Mouse (Mus musculus) hindbrain, embryonic 15.5 days (tissue): ENCODE data around the gene Pdcd6ip. TPM values are rescaled to one million over a fixed set of nuclear protein-coding genes. Genes with fewer than 3 reads are reported as not detected.
A peak's percentile ranks its signal among the peaks of the same experiment; 100 is the strongest.

Experiments
- ATAC-seq: fragments of 200-750 bp; cut with Nextera tagmentation; 2 replicates; pipeline ENCODE4 v1.8.0; 2017; ENCODE audit warnings: low read depth, moderate number of reproducible peaks, moderate TSS enrichment; ENCODE audit not compliant: low FRiP score
- H3K27ac ChIP-seq: fragments of 300-500 bp; sonication (generic); replicated peaks from 2 replicates; pipeline ENCODE4 v1.5.1; 2015; ENCODE audit warnings: mild to moderate bottlenecking, inconsistent platforms
- H3K27me3 ChIP-seq: fragments of 300-500 bp; sonication (generic); 2 replicates; pipeline ENCODE4 v1.6.1; 2015; ENCODE audit warnings: control low read depth, inconsistent platforms
- H3K36me3 ChIP-seq: fragments of 300-500 bp; sonication (generic); 2 replicates; pipeline ENCODE4 v1.6.1; 2015; ENCODE audit warnings: control low read depth, inconsistent platforms
- H3K4me1 ChIP-seq: fragments of 300-500 bp; sonication (generic); replicated peaks from 2 replicates; pipeline ENCODE4 v1.6.1; 2015; ENCODE audit warnings: control low read depth, inconsistent platforms
- H3K4me2 ChIP-seq: fragments of 300-500 bp; sonication (generic); 2 replicates; pipeline ENCODE4 v1.6.1; 2015; ENCODE audit warnings: moderate library complexity, mild to moderate bottlenecking, inconsistent platforms
- H3K4me3 ChIP-seq: fragments of 300-500 bp; sonication (generic); 2 replicates; pipeline ENCODE4 v1.5.1; 2015; ENCODE audit warnings: mild to moderate bottlenecking, inconsistent platforms
- H3K9ac ChIP-seq: fragments of 300-500 bp; sonication (generic); 2 replicates; pipeline ENCODE4 v1.6.1; 2015; ENCODE audit warnings: inconsistent platforms
- H3K9me3 ChIP-seq: fragments of 300-500 bp; sonication (generic); 2 replicates; pipeline ENCODE4 v1.6.1; 2016; ENCODE audit warnings: control low read depth, inconsistent platforms
- WGBS: fragments of 180-500 bp; shearing (Covaris S2); methylation state at CpG from one replicate; pipeline ENCODE4 v1.1.7; 2015; 5-methylcytosine and 5-hydroxymethylcytosine counted together
- polyA plus RNA-seq: library from polyadenylated mRNA; unstranded; fragments of >200 nt; fragmentation: Nextera tagmentation; extraction: Ambion mirVana; gene quantifications from 2 replicates; pipeline ENCODE4 v1.2.1, GENCODE M21; 2015

Pdcd6ip gene
- polyA plus RNA-seq, 1 experiment from 2014 or later: 39.1 TPM

GRCm38 (mm10) chr9:113643669-113644068 is 64.4 kb downstream of the Pdcd6ip start:
- Histone ChIP-seq H3K36me3 (no peaks in the 10 kb centered on the region), H3K27ac (0 out of 2 replicates have a peak overlapping the region, but pooled peaks have one; percentile 31), H3K27me3 (no peaks in the 10 kb centered on the region), H3K4me1 (peaks cover 8% of the 10 kb centered on the region), H3K9ac (no peak overlapping the region), H3K4me2 (no peak overlapping the region), H3K9me3 (no peaks in the 10 kb centered on the region), H3K4me3 (no peak overlapping the region)
- WGBS: 66% methylated on average over 15 of the region's 15 CpGs
- no peak for ATAC-seq

- Histone ChIP-seq H3K9me3 (no peaks in the 10 kb centered on the region), H3K27me3 (no peaks in the 10 kb centered on the region), H3K4me2 (no peak overlapping the region), H3K27ac (peak overlapping the region; percentile 55; the same call in 1 of the 2 replicates), H3K4me1 (no peaks in the 10 kb centered on the region; the same call in none of the 2 replicates), H3K4me3 (no peak overlapping the region), H3K36me3 (no peaks in the 10 kb centered on the region), H3K9ac (no peak overlapping the region)
- no peak for ATAC-seq
- WGBS: 38% methylated on average over 7 of the region's 7 CpGs
Observed at GRCm38 (mm10) chr9:113634986-113635385, 73.1 kb downstream of the Pdcd6ip start.

GRCm38 (mm10) chr9:113633168-113633744 is 74.8 kb downstream of the Pdcd6ip start:
- H3K27ac ChIP-seq: no peak overlapping the region
- ATAC-seq: no peak
- H3K4me3 ChIP-seq: no peak overlapping the region
- H3K9ac ChIP-seq: no peak overlapping the region
- no peaks in the 10 kb centered on the region for H3K36me3 ChIP-seq
- no peaks in the 10 kb centered on the region for H3K27me3 ChIP-seq
- 61% methylated on average over 8 of the region's 8 CpGs for WGBS
- no peaks in the 10 kb centered on the region for H3K9me3 ChIP-seq
- peaks cover 4% of the 10 kb centered on the region for H3K4me1 ChIP-seq
- H3K4me2 ChIP-seq: no peak overlapping the region

- Histone ChIP-seq H3K27ac (no peak overlapping the region), H3K9ac (no peak overlapping the region), H3K36me3 (no peaks in the 10 kb centered on the region), H3K4me2 (no peak overlapping the region), H3K4me3 (no peak overlapping the region), H3K27me3 (no peaks in the 10 kb centered on the region), H3K9me3 (no peaks in the 10 kb centered on the region), H3K4me1 (peaks cover 4% of the 10 kb centered on the region)
- ATAC-seq: no peak
- WGBS: 74% methylated on average over 9 of the region's 9 CpGs
Observed at GRCm38 (mm10) chr9:113632350-113633043, 75.6 kb downstream of the Pdcd6ip start.

DNA sequence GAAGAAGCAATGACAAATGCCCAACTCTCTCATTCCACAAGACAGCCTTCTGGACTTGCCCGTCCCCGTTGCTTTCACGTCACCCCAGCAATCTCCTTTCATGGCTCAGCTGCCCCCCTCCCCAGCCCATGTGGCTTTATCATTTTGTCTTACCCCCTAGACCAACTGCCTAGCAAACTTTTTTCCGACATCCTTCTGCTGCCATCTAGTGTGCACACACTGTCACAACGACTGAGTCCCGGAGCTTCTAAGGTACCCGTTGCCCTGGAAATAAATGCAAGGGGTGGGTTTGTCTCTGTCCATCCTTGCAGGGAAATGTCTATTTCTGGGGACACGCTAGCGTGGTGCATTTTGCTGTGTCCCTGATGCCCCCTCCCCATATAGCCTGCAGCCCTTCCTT is 78.4 kb downstream of the Pdcd6ip start:
- peak; percentile 73; the same call in 1 of the 2 replicates for ATAC-seq
- no peak overlapping the region for H3K9ac ChIP-seq
- 4% methylated on average over 9 of the region's 9 CpGs for WGBS

DNA sequence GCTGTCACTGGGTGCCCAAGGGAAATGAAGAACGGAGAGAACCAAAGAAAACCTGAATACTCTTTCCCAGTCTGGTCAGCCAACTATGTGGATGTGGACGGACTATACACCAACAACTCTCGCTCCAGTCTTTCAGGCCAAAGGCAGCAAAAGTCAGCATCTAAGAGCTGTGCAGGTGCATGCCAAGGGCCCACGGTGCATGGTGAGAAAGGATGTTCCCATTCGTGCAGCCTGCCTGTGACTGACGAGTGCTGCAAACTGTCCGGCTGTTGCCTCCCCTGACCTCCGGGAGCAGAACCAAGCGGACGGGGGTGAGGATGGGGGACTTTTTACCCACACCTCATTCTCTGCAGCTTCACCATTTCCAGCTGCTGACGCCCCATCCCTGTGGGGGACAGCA is 78.9 kb downstream of the Pdcd6ip start:
- 0 out of 2 replicates have a peak, but pooled peaks have one; percentile 8 for ATAC-seq
- no peak overlapping the region for H3K27ac ChIP-seq
- 75% methylated on average over 11 of the region's 11 CpGs for WGBS

More for the DNA sequence above, 78.4 kb downstream of the Pdcd6ip start:
- no peaks in the 10 kb centered on the region for H3K36me3 ChIP-seq
- no peak overlapping the region for H3K4me2 ChIP-seq
- peaks cover 4% of the 10 kb centered on the region for H3K4me1 ChIP-seq
- no peak overlapping the region for H3K27ac ChIP-seq
- no peaks in the 10 kb centered on the region for H3K27me3 ChIP-seq
- H3K4me3 ChIP-seq: no peak overlapping the region
- no peaks in the 10 kb centered on the region for H3K9me3 ChIP-seq

GRCm38 (mm10) chr9:113628780-113629179 is 79.3 kb downstream of the Pdcd6ip start:
- H3K27ac ChIP-seq: no peak overlapping the region
- 97% methylated on average over 1 of the region's 1 CpGs for WGBS
- no peak for ATAC-seq

More for the DNA sequence above, 78.9 kb downstream of the Pdcd6ip start:
- no peaks in the 10 kb centered on the region for H3K36me3 ChIP-seq
- no peak overlapping the region for H3K9ac ChIP-seq
- no peak overlapping the region for H3K4me2 ChIP-seq
- no peaks in the 10 kb centered on the region for H3K27me3 ChIP-seq
- no peaks in the 10 kb centered on the region for H3K9me3 ChIP-seq
- peaks cover 4% of the 10 kb centered on the region for H3K4me1 ChIP-seq
- no peak overlapping the region for H3K4me3 ChIP-seq

GRCm38 (mm10) chr9:113626730-113627129 is 81.3 kb downstream of the Pdcd6ip start:
- no peak overlapping the region for H3K27ac ChIP-seq
- peaks cover 4% of the 10 kb centered on the region; the same call in 1 of the 2 replicates for H3K4me1 ChIP-seq
- 88% methylated on average over 10 of the region's 10 CpGs for WGBS
- ATAC-seq: no peak
- no peaks in the 10 kb centered on the region for H3K36me3 ChIP-seq
- H3K9ac ChIP-seq: no peak overlapping the region
- no peaks in the 10 kb centered on the region for H3K27me3 ChIP-seq
- H3K4me3 ChIP-seq: no peak overlapping the region
- no peak overlapping the region for H3K4me2 ChIP-seq
- H3K9me3 ChIP-seq: no peaks in the 10 kb centered on the region

More at GRCm38 (mm10) chr9:113628780-113629179, 79.3 kb downstream of the Pdcd6ip start:
- Histone ChIP-seq H3K4me2 (no peak overlapping the region), H3K4me1 (peaks cover 4% of the 10 kb centered on the region), H3K9ac (no peak overlapping the region), H3K4me3 (no peak overlapping the region), H3K9me3 (no peaks in the 10 kb centered on the region), H3K27me3 (no peaks in the 10 kb centered on the region), H3K36me3 (no peaks in the 10 kb centered on the region)

GRCm38 (mm10) chr9:113624086-113624485 is 84.0 kb downstream of the Pdcd6ip start:
- Histone ChIP-seq H3K4me2 (no peak overlapping the region), H3K4me3 (no peak overlapping the region), H3K36me3 (no peaks in the 10 kb centered on the region), H3K27me3 (no peaks in the 10 kb centered on the region), H3K9me3 (no peaks in the 10 kb centered on the region), H3K4me1 (no peaks in the 10 kb centered on the region), H3K27ac (no peak overlapping the region), H3K9ac (no peak overlapping the region)
- no peak for ATAC-seq
- 79% methylated on average over 6 of the region's 6 CpGs for WGBS

DNA sequence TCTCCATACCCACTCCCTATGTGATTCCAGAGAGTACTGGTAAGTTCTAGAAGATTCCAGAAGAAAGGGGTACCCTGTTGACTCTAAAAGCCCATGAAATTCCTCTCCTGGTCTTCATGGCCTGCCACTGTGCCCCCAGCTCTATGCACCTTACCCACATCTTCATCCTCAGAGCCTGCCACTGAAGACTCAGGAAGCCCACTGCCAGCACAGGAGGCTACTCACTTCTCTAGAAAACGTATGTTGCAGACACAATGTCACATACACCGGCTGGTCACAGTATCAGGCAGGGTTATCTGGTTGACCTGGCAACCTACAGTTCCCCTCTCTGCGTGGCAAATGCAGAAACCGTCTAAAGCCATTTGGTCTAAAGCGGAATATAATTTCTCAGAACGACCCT is 91.0 kb downstream of the Pdcd6ip start:
- no peak overlapping the region for H3K9ac ChIP-seq
- no peak overlapping the region for H3K27ac ChIP-seq
- no peak for ATAC-seq
- H3K4me2 ChIP-seq: no peak overlapping the region
- no peaks in the 10 kb centered on the region for H3K36me3 ChIP-seq
- 89% methylated on average over 6 of the region's 6 CpGs for WGBS
- H3K4me1 ChIP-seq: no peaks in the 10 kb centered on the region
- no peaks in the 10 kb centered on the region for H3K9me3 ChIP-seq
- no peak overlapping the region for H3K4me3 ChIP-seq
- H3K27me3 ChIP-seq: no peaks in the 10 kb centered on the region

GRCm38 (mm10) chr9:113610776-113611175 is 97.3 kb downstream of the Pdcd6ip start:
- 62% methylated on average over 7 of the region's 7 CpGs for WGBS
- no peak overlapping the region for H3K9ac ChIP-seq
- H3K27ac ChIP-seq: 0 out of 2 replicates have a peak overlapping the region, but pooled peaks have one; percentile 25
- H3K9me3 ChIP-seq: no peaks in the 10 kb centered on the region
- no peak for ATAC-seq
- no peak overlapping the region for H3K4me2 ChIP-seq
- no peak overlapping the region for H3K4me3 ChIP-seq
- no peaks in the 10 kb centered on the region; the same call in 1 of the 2 replicates for H3K4me1 ChIP-seq
- no peaks in the 10 kb centered on the region for H3K36me3 ChIP-seq
- no peaks in the 10 kb centered on the region for H3K27me3 ChIP-seq

DNA sequence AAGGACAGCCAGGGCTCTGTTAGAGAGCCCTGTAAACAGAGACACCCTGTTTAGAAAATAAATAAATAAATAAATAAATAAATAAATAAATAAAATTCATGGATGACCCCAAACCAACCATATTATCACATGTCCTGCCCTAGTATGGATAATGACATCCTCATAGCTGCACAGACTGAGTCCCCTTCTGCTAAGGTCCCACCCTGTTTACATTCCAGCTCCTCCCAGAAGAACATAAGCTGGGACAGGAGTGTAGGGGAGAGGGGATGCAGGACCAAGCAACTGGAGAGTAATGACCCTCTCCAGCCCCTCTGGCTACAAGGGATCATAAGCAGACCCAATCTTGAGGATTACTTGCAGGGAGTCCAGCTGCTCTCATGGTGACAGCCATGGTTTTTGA is 105.9 kb downstream of the Pdcd6ip start:
- Histone ChIP-seq H3K4me3 (no peak overlapping the region), H3K27me3 (no peaks in the 10 kb centered on the region), H3K9me3 (no peaks in the 10 kb centered on the region), H3K36me3 (no peaks in the 10 kb centered on the region), H3K27ac (no peak overlapping the region), H3K4me2 (no peak overlapping the region), H3K4me1 (no peaks in the 10 kb centered on the region), H3K9ac (no peak overlapping the region)
- ATAC-seq: no peak
